Mouse (Mus musculus) limb, embryonic 15.5 days (tissue): ENCODE data around the gene Rfx5. TPM values are rescaled to one million over a fixed set of nuclear protein-coding genes. Genes with fewer than 3 reads are reported as not detected.

Source experiments
- ATAC-seq: fragments of 200-750 bp; cut with Nextera tagmentation; 2 replicates; pipeline ENCODE4 v1.8.0; 2017; ENCODE audit warnings: low read depth, moderate TSS enrichment; ENCODE audit not compliant: insufficient number of reproducible peaks, low FRiP score, low TSS enrichment
- H3K27ac ChIP-seq: fragments of 300-500 bp; sonication (generic); 2 replicates; pipeline ENCODE4 v1.5.1; 2015; ENCODE audit warnings: moderate library complexity, mild to moderate bottlenecking, inconsistent platforms
- H3K27me3 ChIP-seq: fragments of 300-500 bp; sonication (generic); 2 replicates; pipeline ENCODE4 v1.6.1; 2015; ENCODE audit warnings: inconsistent platforms
- H3K36me3 ChIP-seq: fragments of 300-500 bp; sonication (generic); 2 replicates; pipeline ENCODE4 v1.6.1; 2015; ENCODE audit warnings: inconsistent platforms
- H3K4me1 ChIP-seq: fragments of 300-500 bp; sonication (generic); 2 replicates; pipeline ENCODE4 v1.6.1; 2015; ENCODE audit warnings: inconsistent platforms
- H3K4me2 ChIP-seq: fragments of 300-500 bp; sonication (generic); 2 replicates; pipeline ENCODE4 v1.6.1; 2015; ENCODE audit warnings: mild to moderate bottlenecking, inconsistent platforms
- H3K4me3 ChIP-seq: fragments of 300-500 bp; sonication (generic); 2 replicates; pipeline ENCODE4 v1.5.1; 2015; ENCODE audit warnings: mild to moderate bottlenecking, inconsistent platforms
- H3K9ac ChIP-seq: fragments of 300-500 bp; sonication (generic); 2 replicates; pipeline ENCODE4 v1.6.1; 2015; ENCODE audit warnings: inconsistent platforms
- H3K9me3 ChIP-seq: fragments of 300-500 bp; sonication (generic); 2 replicates; pipeline ENCODE4 v1.6.1; 2016; ENCODE audit warnings: inconsistent platforms
- WGBS: fragments of 180-500 bp; shearing (Covaris S2); methylation state at CpG from one replicate; pipeline ENCODE4 v1.1.7; 2015; 5-methylcytosine and 5-hydroxymethylcytosine counted together
- polyA plus RNA-seq: library from polyadenylated mRNA; unstranded; fragments of >200 nt; fragmentation: Nextera tagmentation; extraction: Ambion mirVana; gene quantifications from 2 replicates; pipeline ENCODE4 v1.2.1, GENCODE M21; 2015

The Rfx5 gene
- polyA plus RNA-seq, 1 experiment from 2014 or later, result 8.0 TPM

DNA sequence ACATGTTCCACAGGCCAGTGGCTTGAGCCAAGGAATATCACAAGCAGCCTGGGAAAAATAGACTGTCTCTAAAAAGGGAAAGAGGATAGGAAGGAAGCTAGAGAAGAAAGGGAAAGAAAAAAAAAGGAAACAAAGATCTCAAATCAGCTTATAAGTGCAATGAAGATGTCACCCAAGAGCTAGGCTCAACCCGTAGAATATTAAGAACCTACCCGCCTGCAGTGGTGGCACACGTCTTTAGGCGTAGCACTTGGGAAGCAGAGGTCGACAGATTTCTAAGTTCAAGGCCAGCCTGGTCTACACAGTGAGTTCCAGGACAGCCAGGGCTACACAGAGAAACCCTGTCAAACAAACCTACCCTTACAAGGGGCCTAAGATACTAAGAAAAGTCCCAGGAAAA lies 19.7 kb downstream of the Rfx5 start:
- Histone ChIP-seq H3K4me3 (peak overlapping the region; percentile 94), H3K36me3 (peaks cover 6% of the 10 kb centered on the region), H3K9me3 (no peaks in the 10 kb centered on the region), H3K27me3 (no peaks in the 10 kb centered on the region), H3K4me1 (peaks cover 18% of the 10 kb centered on the region), H3K9ac (no peak overlapping the region), H3K27ac (no peak overlapping the region), H3K4me2 (no peak overlapping the region)
- ATAC-seq, result no peak
- 84% methylated on average over 5 of the region's 5 CpGs for WGBS

DNA sequence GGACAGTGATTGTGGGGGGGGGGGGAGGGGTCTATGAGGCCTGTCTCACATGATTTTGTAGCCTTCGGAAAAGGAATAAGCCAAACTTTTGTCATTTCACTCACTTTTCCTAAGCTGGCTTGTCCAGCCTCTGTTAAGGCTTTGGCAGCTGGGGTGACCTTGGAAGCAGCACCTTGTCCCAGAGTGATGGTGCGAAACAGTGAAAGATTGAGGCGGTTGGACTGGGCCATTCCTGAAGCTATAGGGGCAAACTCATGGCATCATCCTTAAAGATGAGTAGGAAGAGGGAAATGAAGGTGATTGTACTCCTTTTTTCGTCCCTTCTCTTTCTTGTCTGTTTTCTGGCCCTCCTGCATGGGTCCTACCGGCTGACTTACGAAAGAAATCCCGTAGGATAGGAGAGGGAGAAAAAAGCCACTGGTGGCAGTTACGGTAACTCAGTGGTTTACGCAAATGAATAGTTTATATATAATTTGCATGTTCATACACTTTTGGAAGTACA lies 20.2 kb downstream of the Rfx5 start:
- Histone ChIP-seq H3K27ac (no peak overlapping the region; the same call in 1 of the 2 replicates), H3K9me3 (no peaks in the 10 kb centered on the region)
- ATAC-seq, result no peak

DNA sequence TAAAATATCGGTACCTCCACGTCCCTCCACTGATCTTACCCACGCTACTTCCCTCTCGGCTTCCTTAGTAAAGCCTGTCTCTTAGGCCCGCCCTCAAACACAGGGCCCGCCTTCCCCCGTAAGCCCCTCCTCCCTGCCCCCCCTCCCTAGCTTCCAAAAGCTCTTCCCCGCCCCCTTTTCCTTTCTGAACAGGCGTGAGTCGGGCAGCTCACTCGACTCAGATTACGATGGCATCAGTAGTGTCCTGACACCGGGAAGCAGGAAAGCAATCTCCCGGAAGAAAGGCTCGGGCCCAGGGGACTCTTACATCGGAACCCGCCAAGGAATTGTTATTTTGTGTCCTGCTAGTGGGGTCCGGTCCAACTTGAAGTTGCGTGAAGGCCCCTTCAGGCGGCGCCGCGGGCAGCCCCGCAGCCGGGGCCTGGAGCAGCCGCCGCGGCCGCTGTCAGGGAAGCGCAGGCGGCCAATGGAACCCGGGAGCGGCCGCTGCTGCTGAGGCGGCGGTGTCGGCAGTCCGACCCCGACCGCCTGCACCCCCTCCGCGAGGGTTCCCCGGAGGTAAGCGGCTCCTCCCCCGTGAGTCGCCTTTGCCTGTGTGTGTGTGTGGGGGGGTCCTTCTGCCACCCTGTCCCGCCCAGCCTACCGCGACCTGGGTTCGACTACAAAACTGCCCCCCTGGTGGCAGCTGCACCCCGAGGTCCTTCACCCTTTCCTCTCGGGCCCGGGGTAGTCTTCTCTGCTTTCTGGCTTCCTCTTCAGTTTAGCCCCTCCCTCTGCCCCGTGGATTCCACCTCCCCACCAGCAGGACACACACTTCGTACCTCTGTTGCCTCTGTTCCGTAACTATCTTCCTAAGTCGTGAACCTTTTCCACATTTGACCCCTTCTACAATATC lies 20.9 kb downstream of the Rfx5 start, which contains the start of gene Pi4kb:
Gene Pi4kb (plus strand): TSS at position 204 of the 895 bp plus-strand sequence.
- Histone ChIP-seq H3K4me2 (peak within 1 kb of the TSS; percentile 63), H3K27me3 (no peaks in the 10 kb centered on the region), H3K36me3 (peaks cover 6% of the 10 kb centered on the region), H3K4me1 (peaks cover 18% of the 10 kb centered on the region), H3K4me3 (peak within 1 kb of the TSS; percentile 94), H3K27ac (peak within 1 kb of the TSS; percentile 94), H3K9ac (peak within 1 kb of the TSS; percentile 97), H3K9me3 (no peaks in the 10 kb centered on the region)
- peak; percentile 90 for ATAC-seq
- WGBS, result under 1% methylated on average over 53 of the region's 57 CpGs

More for the DNA sequence above, 20.2 kb downstream of the Rfx5 start:
- H3K27me3 ChIP-seq, result no peaks in the 10 kb centered on the region
- H3K4me3 ChIP-seq, result peak overlapping the region; percentile 94
- peaks cover 6% of the 10 kb centered on the region for H3K36me3 ChIP-seq
- H3K9ac ChIP-seq, result peak overlapping the region; percentile 33
- peak overlapping the region; percentile 63 for H3K4me2 ChIP-seq
- peaks cover 18% of the 10 kb centered on the region for H3K4me1 ChIP-seq
- WGBS, result 23% methylated on average over 9 of the region's 9 CpGs

DNA sequence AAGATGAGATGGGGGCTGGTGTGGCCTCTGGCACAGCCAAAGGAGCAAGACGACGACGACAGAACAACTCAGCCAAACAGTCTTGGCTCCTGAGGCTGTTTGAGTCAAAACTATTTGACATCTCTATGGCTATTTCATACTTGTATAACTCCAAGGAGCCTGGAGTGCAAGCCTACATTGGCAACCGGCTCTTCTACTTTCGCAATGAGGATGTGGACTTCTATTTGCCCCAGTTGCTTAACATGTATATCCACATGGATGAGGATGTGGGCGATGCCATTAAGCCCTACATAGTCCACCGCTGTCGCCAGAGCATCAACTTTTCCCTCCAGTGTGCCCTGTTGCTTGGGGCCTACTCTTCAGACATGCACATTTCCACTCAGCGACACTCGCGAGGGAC lies 30.4 kb downstream of the Rfx5 start:
- Histone ChIP-seq H3K9me3 (no peaks in the 10 kb centered on the region), H3K36me3 (peaks cover 56% of the 10 kb centered on the region), H3K4me1 (peaks cover 27% of the 10 kb centered on the region), H3K4me3 (no peak overlapping the region), H3K4me2 (no peak overlapping the region), H3K27ac (no peak overlapping the region), H3K9ac (no peak overlapping the region), H3K27me3 (no peaks in the 10 kb centered on the region)
- WGBS, result 87% methylated on average over 11 of the region's 11 CpGs
- no peak for ATAC-seq

DNA sequence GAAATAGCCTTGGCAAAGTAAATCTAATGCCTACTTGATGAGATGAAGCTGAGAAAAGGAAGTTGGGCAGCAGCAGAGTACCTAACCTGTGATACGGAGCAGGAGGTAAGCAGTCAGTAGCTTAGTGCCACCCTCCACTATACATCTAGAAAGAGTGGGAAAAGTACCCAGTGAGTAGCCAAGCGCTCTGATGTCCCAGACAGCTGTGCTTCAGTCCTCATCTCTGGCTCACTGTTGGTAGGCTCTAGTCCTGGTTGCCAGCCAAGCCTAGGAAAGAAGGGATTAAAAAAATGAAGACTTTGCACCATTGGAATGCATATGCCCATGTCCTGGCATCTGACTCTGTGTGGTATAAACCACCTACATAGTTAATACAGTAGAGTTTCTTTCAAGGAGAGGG lies 31.6 kb downstream of the Rfx5 start:
- Histone ChIP-seq H3K9ac (no peak overlapping the region), H3K4me2 (no peak overlapping the region), H3K4me1 (peaks cover 39% of the 10 kb centered on the region), H3K27ac (no peak overlapping the region), H3K9me3 (no peaks in the 10 kb centered on the region), H3K4me3 (no peak overlapping the region), H3K36me3 (peaks cover 55% of the 10 kb centered on the region), H3K27me3 (no peaks in the 10 kb centered on the region)
- WGBS, result 87% methylated on average over 2 of the region's 2 CpGs
- ATAC-seq, result no peak

DNA sequence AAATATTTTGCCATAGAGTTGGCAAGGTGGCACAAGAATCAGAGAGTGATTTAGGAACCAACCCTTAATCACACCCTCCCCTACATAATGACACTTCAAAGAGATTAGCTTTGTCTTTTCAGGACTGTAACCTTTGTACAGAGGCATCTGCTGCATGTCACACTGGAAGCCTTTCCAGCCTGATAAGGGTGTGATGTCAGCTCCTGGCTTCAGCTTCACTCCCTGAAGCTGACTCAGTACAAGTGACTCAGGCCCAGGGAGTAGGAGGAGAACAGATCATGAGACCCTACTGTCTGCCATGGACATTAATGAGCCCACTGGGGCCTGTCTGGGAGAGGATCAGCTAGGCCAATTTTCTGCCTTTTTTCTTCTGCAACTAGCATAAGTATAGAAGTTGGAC lies 33.7 kb downstream of the Rfx5 start:
- Histone ChIP-seq H3K4me2 (no peak overlapping the region), H3K27me3 (no peaks in the 10 kb centered on the region), H3K9ac (no peak overlapping the region), H3K27ac (no peak overlapping the region), H3K36me3 (peaks cover 47% of the 10 kb centered on the region), H3K9me3 (no peaks in the 10 kb centered on the region), H3K4me1 (peaks cover 39% of the 10 kb centered on the region), H3K4me3 (no peak overlapping the region)
- ATAC-seq, result no peak

DNA sequence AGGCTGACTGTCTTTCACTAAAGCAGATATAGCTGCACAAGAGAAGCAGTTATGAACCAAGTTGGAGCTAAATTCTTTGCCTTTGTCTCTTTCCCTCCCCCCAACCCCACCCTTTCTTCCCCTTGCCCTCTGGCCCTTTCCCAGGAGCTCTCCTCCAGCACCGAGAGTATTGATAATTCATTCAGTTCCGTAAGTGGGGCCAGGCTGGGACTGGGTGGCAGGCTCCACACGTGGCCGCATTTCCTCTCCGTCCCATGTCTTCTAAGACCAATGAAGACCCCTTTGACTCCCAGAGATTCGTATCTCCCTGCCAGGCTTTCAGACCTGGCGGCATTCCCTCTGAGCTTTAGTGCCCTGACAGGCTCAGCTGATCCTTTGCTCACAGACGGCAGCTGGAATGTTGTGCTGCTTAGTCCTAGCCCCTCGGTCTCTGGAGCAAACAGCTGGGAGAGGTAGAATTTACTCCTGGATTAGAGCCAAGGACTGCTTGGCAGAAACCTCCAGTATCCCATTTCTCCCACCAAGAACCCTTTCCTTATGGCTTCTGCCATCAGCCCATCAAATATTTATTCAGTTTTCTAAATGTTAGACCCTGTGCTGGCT lies 35.4 kb downstream of the Rfx5 start:
- Histone ChIP-seq H3K27ac (peak overlapping the region; percentile 78), H3K4me3 (no peak overlapping the region), H3K4me1 (peaks cover 39% of the 10 kb centered on the region), H3K36me3 (peaks cover 49% of the 10 kb centered on the region), H3K9ac (no peak overlapping the region), H3K4me2 (peak overlapping the region; percentile 22; the same call in 1 of the 2 replicates), H3K9me3 (no peaks in the 10 kb centered on the region), H3K27me3 (no peaks in the 10 kb centered on the region)
- ATAC-seq, result peak; percentile 45; the same call in 1 of the 2 replicates
- 22% methylated on average over 9 of the region's 9 CpGs for WGBS

DNA sequence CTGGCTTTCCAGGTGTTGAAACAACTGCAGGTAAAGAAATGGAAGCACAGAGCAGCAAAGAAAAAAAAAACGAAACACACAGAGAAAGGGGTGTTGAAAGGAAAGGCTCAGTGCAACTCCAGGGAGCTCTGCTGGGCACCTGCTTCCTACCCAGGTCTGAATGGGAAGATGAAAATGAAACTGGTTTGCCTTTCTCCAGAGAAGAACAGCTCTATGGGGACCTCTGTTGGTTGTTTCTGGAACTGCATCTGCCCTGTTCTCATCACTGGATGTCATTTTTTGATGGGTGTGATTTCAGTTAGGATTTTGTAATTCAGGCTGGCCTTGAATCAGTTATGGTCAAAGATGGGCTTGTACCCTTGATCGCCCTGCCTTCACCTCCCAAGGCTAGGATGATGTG lies 43.1 kb downstream of the Rfx5 start:
- H3K9ac ChIP-seq, result no peak overlapping the region
- no peak overlapping the region for H3K27ac ChIP-seq
- no peaks in the 10 kb centered on the region for H3K9me3 ChIP-seq
- no peak overlapping the region for H3K4me2 ChIP-seq
- peaks cover 95% of the 10 kb centered on the region for H3K36me3 ChIP-seq
- no peaks in the 10 kb centered on the region for H3K4me1 ChIP-seq
- 43% methylated on average over 2 of the region's 2 CpGs for WGBS
- no peak for ATAC-seq
- H3K27me3 ChIP-seq, result no peaks in the 10 kb centered on the region
- no peak overlapping the region for H3K4me3 ChIP-seq

DNA sequence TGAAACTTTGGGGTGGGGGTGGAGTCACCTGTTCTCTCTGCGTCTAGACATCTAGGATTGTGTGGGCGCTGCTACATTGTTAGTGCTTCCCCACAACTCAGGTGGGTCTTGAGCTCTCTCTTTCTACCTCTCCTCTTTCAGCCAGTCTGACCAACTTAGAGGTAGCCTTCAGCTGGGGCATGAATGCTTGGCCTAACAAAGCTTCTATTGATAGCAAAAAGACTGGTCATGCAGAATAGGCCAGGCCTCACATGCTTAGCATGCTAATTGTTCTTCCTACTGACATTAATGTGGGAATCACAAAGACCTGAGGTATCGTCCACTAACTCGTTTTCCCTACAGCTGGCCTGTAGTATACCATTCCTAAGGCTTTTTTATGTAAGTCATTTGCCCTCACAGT lies 48.7 kb downstream of the Rfx5 start:
- Histone ChIP-seq H3K9me3 (no peaks in the 10 kb centered on the region), H3K27me3 (no peaks in the 10 kb centered on the region), H3K4me1 (no peaks in the 10 kb centered on the region), H3K9ac (no peak overlapping the region), H3K27ac (no peak overlapping the region), H3K36me3 (peaks cover 90% of the 10 kb centered on the region), H3K4me2 (no peak overlapping the region), H3K4me3 (no peak overlapping the region)
- ATAC-seq, result no peak
- WGBS, result 87% methylated on average over 4 of the region's 4 CpGs

DNA sequence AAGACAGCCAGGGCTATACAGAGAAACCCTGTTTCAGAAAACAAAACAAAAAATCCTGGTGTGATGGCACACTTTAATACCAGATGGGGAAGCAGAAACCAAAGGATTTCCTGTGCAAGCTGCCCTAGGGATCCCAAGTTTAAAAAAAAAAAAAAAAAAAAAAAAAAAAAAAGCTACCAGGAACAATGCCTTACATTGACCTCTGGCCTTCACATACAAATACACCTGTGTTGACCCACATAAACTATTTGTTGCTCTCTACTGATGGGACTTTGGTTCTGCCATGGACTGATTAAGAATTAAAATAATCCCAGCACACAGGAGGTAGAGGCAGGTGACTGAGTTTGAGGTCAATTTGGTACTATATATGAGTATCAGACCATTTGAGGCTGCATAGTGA lies 49.4 kb downstream of the Rfx5 start:
- no peaks in the 10 kb centered on the region for H3K27me3 ChIP-seq

DNA sequence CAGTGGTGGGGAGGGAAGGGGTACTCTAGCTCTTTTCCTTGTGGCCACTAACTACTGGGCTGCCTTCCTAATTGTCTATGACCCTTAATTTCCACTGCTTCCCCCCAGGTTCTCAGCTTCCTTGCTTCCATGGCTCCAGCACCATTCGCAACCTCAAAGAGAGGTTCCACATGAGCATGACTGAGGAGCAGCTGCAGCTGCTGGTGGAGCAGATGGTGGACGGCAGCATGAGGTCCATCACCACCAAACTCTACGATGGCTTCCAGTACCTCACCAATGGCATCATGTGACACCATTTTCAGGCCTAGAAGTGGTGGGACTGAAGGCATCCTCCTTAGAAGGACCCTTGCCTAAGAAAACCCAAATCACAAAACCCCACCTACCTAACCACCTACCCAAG lies 51.8 kb downstream of the Rfx5 start:
- ATAC-seq, result no peak
- H3K27me3 ChIP-seq, result no peaks in the 10 kb centered on the region
- H3K4me1 ChIP-seq, result no peaks in the 10 kb centered on the region
- no peaks in the 10 kb centered on the region for H3K9me3 ChIP-seq
- peaks cover 90% of the 10 kb centered on the region for H3K36me3 ChIP-seq
- no peak overlapping the region for H3K4me3 ChIP-seq
- 91% methylated on average over 3 of the region's 3 CpGs for WGBS
- no peak overlapping the region for H3K27ac ChIP-seq
- no peak overlapping the region for H3K9ac ChIP-seq
- no peak overlapping the region for H3K4me2 ChIP-seq

More for the DNA sequence above, 49.4 kb downstream of the Rfx5 start:
- Histone ChIP-seq H3K27ac (no peak overlapping the region), H3K36me3 (peaks cover 90% of the 10 kb centered on the region), H3K4me1 (no peaks in the 10 kb centered on the region), H3K4me2 (no peak overlapping the region), H3K9me3 (no peaks in the 10 kb centered on the region), H3K4me3 (no peak overlapping the region), H3K9ac (no peak overlapping the region)
- ATAC-seq, result no peak

DNA sequence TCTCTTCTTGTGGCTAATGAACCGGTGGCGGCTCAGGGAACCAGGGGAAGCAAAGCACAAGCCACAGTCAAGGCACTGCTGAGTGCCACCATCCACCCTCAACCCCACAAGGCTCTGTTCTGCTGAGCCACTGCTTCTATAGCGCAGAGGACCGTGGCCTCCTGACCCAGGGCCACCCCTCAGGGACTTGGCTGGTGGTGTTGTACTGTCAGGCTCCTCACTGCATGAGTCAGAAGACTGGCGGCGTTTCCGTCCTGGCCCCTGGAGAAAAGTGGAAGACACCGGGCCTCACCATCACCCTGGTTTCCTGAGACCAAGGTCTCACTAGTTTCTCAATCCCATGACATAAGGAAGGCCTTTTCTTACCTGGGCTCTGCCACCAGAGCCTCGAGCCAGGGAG lies 53.8 kb downstream of the Rfx5 start:
- H3K9me3 ChIP-seq, result no peaks in the 10 kb centered on the region
- no peaks in the 10 kb centered on the region for H3K27me3 ChIP-seq
- ATAC-seq, result no peak
- no peak overlapping the region for H3K9ac ChIP-seq
- H3K4me3 ChIP-seq, result no peak overlapping the region
- H3K27ac ChIP-seq, result no peak overlapping the region; the same call in 1 of the 2 replicates
- no peak overlapping the region for H3K4me2 ChIP-seq
- peaks cover 93% of the 10 kb centered on the region for H3K36me3 ChIP-seq
- 88% methylated on average over 9 of the region's 9 CpGs for WGBS
- no peaks in the 10 kb centered on the region for H3K4me1 ChIP-seq
